Mouse (Mus musculus) heart, postnatal 0 days (tissue): ENCODE data around the gene Ano8.

ENCODE experiments used
- CTCF ChIP-seq: IDR thresholded peaks from 2 replicates; pipeline ENCODE4 v1.5.1; 2016; ENCODE audit warnings: antibody characterized with exemption, control low read depth, low read depth
- EP300 ChIP-seq: IDR thresholded peaks from 2 replicates; pipeline ENCODE4 v1.6.1; 2016; ENCODE audit warnings: antibody characterized with exemption, low read depth

GRCm38 (mm10) chr8:71495811-71496210 is 10.0 kb upstream of the Ano8 start:
- TF ChIP-seq CTCF (no peak), EP300 (no peak)
